Mouse (Mus musculus) embryo, embryonic 11 days (tissue): Measurements from ENCODE around the gene Slf1.
"Not testable (repeated sequence)": the region's sequence is repeated elsewhere in the genome, so short reads cannot be mapped to it uniquely, and the experiment has no call there.

Source experiments
- DNase-seq: peaks from one replicate; pipeline ENCODE4 v3.0.0-alpha.2; 2015

The Slf1 gene

DNA sequence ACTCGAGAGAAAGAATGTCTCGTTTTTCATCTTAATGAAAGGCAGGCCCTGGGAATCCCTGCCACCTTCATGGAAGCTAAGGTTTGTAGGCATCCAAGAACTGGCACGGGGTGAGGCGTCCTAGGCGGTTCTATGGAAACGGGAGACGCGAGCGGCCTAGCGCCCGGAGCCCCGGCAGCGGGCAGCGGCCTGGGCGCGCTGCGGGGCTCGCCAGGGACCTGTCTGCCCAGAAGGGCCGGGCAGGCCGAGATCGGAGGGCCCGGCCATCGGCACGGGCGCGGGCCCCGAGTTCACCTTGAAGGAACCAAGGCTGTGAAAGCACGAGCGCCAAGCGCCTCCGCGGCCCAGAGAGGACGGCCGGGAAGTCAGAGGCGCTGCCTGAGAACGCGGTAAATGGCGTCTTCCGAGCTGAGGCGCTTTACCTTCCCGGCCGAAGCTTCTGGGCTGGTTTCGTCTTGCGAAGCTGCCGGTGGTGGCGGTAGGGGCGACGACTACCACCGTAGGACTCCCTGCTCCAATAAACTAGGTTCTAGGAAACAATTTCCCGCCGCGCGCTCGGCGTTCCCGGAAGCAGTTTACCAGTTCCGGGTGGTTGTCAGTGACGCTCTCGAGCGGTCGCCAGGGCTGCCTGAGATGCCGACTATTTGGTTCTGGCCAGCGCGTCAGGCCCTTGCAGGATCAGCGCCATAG, at the start of gene Slf1, which contains the start of gene 2210408I21Rik:
Slf1 (minus strand) TSS at position 543 of the 690 bp plus-strand sequence.
2210408I21Rik (plus strand) TSS at position 610 of the 690 bp plus-strand sequence.
- peak; percentile 95 for DNase-seq

DNA sequence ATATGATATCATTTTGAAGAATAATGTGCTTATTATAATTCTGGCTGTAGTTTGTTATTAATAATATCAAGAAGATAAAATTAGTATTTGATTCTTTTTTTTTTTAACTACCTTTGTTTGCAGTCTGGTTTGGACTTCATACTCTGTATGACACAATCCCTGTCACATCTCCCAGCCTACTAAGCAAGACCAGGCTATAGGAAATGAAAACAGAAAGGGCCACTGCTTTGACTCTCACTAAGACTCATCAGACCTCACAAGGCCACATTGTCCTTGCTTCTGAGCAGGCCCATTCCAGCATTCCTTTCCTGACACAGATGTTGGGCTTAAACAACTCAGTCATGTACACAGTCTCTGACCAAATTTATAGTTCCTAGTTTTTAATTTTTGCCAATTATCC, 42.7 kb upstream of the Slf1 start:
- DNase-seq, result no peak

DNA sequence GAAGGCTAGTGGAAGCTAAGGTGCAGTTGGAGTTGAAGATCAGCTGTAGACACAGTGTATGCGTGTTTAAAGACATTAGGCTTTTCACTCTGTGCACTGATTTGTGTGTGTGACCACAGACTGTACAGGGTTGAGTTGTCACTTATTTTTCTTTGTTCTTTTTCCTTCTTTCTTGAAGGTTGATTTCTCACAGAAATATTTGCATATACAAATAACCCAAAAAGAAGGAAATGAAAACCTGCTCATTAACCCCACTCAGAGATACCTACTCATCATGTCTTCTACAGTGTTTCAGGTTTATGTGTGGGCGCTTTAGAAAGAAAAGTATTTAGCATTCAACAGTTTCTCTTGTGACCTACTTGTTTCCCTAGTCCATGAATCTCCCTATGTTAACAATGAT, 5.6 kb upstream of the Slf1 start:
- DNase-seq, result no peak

DNA sequence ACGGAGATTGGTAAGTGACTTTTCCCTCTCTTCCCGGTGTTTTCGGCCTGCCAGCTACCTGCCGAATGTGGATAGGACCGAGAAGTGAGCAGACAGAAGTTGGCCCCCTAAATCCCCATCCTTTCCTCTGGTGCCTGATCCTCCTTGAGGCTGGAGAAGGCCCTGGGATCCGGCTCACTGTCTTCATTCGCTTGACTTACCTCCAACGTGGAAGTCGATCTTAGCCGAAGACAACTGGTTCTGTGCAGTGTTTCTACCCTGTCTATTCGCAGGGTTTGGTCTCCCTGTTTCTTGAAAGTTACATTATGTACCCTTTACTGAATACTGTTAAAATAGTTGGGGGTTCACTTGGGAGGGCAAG, 328 bp upstream of the Slf1 start:
- no peak for DNase-seq

- no peak for DNase-seq
These were observed 4.1 kb downstream of the Slf1 start for GRCm38 (mm10) chr13:77131132-77131531.

GRCm38 (mm10) chr13:77128240-77128639, 7.0 kb downstream of the Slf1 start:
- no peak for DNase-seq

DNA sequence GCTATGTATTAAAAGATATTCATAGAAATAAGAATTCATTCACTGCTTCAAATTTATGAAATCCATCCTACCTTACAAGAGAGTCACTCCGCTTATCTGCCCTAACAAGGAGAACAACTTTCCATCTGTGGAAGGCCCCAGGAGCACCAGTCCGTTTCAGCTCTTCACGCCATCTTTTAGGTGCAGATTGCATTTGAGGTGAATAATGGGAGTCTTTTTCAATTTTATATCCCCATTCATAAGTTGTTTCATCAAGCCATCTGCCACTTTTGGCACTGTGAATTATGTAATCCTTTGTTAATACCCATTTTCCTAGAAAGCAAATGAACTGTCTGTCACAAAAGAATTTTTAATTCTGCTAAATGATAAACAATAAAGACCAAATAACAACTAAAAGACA, 10.1 kb downstream of the Slf1 start:
- no peak for DNase-seq

- no peak for DNase-seq
These were observed 16.6 kb downstream of the Slf1 start for GRCm38 (mm10) chr13:77118695-77119094.

DNA sequence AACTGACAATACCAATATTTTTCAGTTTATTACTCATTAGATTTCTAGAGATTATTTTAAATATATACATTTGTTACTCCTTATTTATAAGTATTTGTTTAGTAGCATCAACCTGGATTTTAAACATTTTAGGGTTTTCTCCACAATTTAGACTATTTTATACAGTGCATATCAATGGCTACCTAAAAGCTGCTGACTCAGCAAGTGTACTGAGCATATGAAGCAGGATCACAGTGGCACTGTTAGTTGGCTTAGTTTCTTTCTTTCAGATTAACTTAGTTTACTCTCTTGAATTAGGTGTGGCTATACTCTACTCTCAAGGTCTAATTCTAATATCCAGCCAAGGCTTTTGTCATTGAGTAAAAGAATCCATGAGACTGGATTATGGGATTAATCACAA, 27.5 kb downstream of the Slf1 start:
- no peak for DNase-seq

GRCm38 (mm10) chr13:77092876-77093275, 42.4 kb downstream of the Slf1 start:
- not testable (repeated sequence) for DNase-seq

DNA sequence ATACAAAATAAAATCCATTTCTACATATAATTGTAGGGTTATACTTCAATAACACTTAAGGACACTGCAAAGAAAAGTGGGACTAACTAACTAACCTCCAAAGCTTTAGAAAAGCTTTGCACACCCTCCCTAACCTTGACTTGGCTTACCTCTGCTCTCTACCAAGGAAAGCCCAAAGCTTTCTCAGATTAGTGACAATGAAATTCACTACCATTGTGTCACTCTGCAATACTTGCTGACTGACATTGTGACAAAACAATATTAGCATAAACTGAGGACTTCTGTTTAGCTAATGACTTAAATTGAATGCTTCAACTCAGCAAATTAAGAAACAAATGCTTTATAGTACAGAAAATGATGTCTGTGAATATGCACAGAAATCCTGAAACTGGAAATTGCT, 63.2 kb downstream of the Slf1 start:
- DNase-seq, result no peak

- no peak for DNase-seq
These were observed 66.4 kb downstream of the Slf1 start for GRCm38 (mm10) chr13:77068847-77069246.

DNA sequence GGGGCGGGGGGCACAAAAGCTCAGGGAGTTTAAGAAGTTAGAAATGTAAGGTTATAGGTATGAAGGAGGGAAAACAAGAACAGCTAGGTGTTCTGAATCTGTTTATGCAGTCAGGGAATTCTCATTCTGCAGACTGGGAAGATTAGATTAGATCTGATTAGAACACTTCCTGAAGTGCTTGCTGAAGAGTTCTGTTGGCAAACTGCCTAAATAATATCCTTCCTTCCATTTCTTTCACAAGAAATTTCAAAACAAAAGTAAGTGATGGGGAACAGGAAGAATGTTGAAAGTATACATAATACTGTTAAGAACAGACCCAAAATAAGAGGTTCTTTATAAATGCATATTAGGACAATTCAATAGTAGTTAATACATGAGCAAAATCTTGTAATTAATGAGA, 72.1 kb downstream of the Slf1 start:
- DNase-seq, result no peak

DNA sequence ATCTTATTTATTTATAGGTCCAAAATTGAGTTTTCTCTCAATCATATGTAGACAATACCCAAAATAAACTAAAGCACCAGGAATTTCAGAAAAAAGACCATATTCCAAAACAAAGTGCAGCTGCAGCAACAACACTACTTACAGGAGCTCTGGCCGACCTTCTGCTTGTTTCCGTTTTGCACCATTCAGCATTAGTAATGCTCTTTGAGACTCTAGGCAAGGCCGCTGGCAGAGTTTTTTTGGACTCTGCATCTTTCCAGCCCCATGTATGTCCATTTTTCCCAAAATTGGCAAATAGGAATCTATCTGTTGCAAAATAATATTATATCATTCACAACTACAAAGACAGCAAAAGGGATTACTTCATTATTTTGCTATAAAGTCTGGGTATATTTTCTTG, 85.5 kb downstream of the Slf1 start:
- no peak for DNase-seq

GRCm38 (mm10) chr13:77048461-77048860, 86.8 kb downstream of the Slf1 start:
- DNase-seq, result no peak

- no peak for DNase-seq
These were observed 87.9 kb downstream of the Slf1 start for GRCm38 (mm10) chr13:77047179-77047931.

- no peak for DNase-seq
These were observed 88.9 kb downstream of the Slf1 start for GRCm38 (mm10) chr13:77046416-77046815.

GRCm38 (mm10) chr13:77045375-77045774, 89.9 kb downstream of the Slf1 start:
- DNase-seq, result peak; percentile 27

GRCm38 (mm10) chr13:77043375-77043774, 91.9 kb downstream of the Slf1 start:
- DNase-seq, result no peak

DNA sequence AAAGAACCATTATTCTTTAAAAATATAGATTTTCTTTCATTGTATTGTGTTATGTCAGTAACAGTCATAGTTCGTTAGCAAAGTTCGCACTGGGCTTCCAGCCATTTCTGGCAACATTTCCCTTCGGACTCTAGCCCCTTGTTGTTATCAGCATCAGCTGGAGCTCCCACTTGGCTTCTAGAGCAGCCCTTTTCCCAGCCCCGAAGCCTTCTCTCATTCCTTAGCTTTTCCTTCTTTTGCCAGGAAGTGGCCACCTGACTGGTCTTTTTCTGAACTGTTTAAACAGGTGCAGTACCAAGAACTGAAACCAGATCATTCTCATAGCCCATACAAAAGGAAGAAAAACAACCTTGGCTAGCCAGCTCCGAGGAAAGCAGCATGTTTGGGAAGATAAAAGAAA, 105.7 kb downstream of the Slf1 start:
- DNase-seq, result no peak

GRCm38 (mm10) chr13:77018851-77019250, 116.4 kb downstream of the Slf1 start:
- no peak for DNase-seq

DNA sequence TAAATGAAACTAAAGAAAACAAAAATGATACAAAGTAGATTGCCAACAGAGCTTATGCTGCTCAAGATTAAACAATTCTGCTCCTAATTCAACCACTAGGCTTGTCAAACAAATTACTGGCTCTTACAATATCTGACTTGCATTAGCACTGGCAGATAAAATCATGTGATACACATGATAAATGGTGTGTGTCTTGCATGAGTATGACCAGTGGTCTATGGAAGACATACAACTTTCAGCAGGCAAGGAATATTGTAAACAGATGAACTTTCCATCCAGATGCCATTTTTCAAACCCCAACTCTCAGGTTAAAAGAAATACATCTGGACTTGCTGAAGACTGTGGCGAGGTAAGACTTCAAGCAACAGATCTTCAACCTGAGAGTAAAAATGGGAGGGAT, 131.6 kb downstream of the Slf1 start:
- DNase-seq, result peak; percentile 17

DNA sequence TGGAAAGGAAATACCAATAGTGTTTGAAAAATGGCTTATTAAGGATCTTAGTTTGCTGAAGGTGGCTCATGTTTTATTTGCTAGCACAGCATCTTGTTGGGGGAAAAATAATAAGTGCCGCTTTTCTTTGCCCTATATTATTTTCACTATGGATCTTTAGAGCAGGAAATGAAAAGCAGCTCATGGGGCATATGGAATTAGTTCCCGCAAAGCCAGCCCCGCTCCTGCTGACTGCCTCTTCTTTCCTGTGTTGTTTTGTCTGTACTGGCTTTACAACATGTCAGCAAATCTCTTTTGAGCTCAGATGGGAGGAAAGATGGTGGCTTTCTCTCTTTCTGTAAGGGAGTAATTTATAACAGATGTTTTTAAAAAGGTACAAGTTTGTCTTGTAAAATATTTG, 132.6 kb downstream of the Slf1 start:
- peak; percentile 49 for DNase-seq
